Mouse (Mus musculus): ENCODE results near the gene 2610002M06Rik.

GRCm38 (mm10) chrX:107812120-107812519, 4.0 kb downstream of the 2610002M06Rik start:
- TF ChIP-seq GATA1 (IDR thresholded peaks at IDR 0.05; ENCODE audit: borderline replicate concordance, low read length): no peak
- TF ChIP-seq FLI1 (IDR thresholded peaks at IDR 0.05; ENCODE audit: low read length): no peak

Measured in megakaryocyte, embryonic 14.5 days (primary cell).